Mouse (Mus musculus): ENCODE data around the gene Scaf1.

The Scaf1 gene

DNA sequence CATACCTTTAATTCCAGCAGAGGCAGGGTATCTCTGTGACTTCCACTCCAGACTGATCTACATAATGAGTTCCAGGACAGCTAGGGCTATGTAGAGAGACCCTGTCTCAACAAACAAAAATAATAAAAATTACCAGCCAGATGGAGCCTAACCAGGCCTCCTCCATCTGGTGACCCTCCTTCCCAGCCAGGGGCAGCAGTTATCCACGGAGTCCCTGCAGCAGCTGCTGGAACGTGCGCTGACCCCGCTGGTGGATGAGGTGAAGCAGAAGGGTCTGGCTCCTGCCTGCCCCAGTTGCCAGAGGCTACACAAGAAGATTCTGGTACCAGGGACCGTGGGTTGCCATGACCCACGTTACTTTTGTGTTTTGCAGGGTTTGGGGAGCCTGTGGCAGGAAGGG is 59.9 kb downstream of the Scaf1 start:
- DNase-seq (ENCODE audit: low spot score in 2 of 2) = no peak

DNA sequence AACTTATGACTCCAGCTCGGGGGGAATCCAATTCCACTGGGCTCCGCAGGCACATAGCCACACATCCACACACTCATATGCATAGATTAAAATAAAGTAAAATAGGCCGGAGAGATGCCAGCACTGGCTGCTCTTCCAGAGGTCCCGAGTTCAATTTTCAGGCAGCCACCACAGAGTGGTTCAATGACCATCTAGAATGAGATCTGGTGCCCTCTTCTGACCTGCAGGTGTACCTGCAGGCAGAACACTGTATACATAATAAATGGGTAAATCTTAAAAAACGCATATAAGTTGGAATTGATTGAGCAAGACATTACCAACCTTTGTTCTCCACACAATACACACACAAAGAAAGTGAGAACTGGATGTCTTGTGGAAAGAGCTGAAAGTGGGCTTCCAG is 60.5 kb downstream of the Scaf1 start:
- no peak for DNase-seq (ENCODE audit: low spot score in 2 of 2)

DNA sequence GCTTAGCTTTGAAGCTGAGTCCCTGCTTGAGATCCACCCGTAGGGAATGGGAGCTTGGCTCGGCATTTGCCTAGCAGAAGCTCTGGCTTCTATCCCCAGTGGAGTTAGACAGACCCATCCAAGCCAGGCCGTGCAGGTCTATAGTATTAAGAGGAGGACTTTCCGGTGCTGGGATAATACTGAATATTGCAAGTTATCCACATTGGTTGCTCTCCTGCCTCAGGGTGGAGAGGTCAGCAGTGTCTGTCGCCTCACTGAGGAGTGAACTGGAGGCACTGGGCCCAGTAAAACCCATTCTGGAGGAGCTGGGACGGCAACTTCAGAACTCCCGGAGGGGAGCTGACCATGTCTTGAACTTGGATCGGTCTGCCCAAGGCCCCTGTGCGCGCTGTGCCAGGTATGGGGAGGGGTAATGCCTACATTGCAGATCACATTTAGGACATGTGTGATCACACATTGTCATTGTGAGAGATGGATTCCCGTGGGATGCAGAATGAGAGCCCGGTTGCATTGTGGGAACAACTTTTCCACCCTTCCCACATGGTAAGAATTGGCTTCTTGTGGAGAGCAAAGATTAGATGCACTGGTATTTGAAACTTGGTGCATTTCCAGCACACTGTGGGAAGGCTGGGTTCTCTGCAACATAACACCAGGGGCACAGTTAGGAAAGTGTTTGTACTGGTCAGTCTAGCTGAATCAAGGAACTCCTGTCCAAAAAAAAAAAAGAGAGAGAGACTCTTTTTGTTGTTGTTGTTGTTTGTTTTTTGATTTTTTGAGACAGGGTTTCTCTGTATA is 61.9 kb downstream of the Scaf1 start:
- no peak for DNase-seq (ENCODE audit: low spot score in 2 of 2)

DNA sequence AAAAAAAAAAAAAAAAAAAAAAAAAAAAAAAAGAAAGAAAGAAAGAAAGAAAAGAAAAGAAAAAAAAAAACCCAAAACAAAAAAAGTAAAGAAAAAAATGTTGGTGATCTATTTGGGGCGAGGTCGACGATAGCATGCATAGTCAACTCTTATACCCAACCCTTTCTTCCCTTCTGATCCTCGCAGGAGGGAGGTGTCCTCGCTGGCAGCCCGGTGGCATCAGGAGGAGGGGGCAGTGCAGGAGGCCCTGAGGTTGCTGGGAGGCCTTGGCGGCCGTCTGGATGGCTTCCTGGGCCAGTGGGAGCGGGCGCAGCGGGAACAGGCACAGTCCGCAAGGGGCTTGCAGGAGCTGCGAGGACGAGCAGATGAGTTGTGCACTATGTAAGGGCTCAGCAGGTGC is 62.6 kb downstream of the Scaf1 start:
- DNase-seq (ENCODE audit: low spot score in 2 of 2) = no peak

All from right cerebral cortex, postnatal 36 days (tissue).